Mouse (Mus musculus) hindbrain, postnatal 0 days (tissue): ENCODE data around the gene Gtf2ird2. TPM values are rescaled to one million over a fixed set of nuclear protein-coding genes. Genes with fewer than 3 reads are reported as not detected.

Experiments
- ATAC-seq: fragments of 200-750 bp; cut with Nextera tagmentation; 2 replicates; pipeline ENCODE4 v1.8.0; 2017; ENCODE audit warnings: mild to moderate bottlenecking, moderate TSS enrichment, moderate library complexity
- DNase-seq: peaks from one replicate; pipeline ENCODE4 v3.0.0-alpha.2; 2015; ENCODE audit warnings: low spot score
- H3K27ac ChIP-seq: fragments of 300-500 bp; sonication (generic); 2 replicates; pipeline ENCODE4 v1.5.1; 2014; ENCODE audit warnings: mild to moderate bottlenecking
- H3K27me3 ChIP-seq: fragments of 300-500 bp; sonication (generic); 2 replicates; pipeline ENCODE4 v1.6.1; 2014; ENCODE audit warnings: low read length, mixed read lengths; ENCODE audit not compliant: insufficient read depth
- H3K36me3 ChIP-seq: fragments of 300-500 bp; sonication (generic); 2 replicates; pipeline ENCODE4 v1.6.1; 2014; ENCODE audit warnings: low read length, mixed read lengths; ENCODE audit not compliant: insufficient read depth
- H3K4me1 ChIP-seq: fragments of 300-500 bp; sonication (generic); 2 replicates; pipeline ENCODE4 v1.6.1; 2014; ENCODE audit warnings: antibody characterized with exemption, low read length, mixed read lengths; ENCODE audit not compliant: insufficient read depth
- H3K4me2 ChIP-seq: fragments of 300-500 bp; sonication (generic); 2 replicates; pipeline ENCODE4 v1.6.1; 2014; ENCODE audit warnings: low read depth, mild to moderate bottlenecking, low read length, moderate library complexity, mixed read lengths
- H3K4me3 ChIP-seq: fragments of 300-500 bp; sonication (generic); 2 replicates; pipeline ENCODE4 v1.5.1; 2014; ENCODE audit warnings: low read length
- H3K9ac ChIP-seq: fragments of 300-500 bp; sonication (generic); replicated peaks from 2 replicates; pipeline ENCODE4 v1.6.1; 2014; ENCODE audit warnings: mild to moderate bottlenecking, low read length, moderate library complexity, mixed read lengths
- H3K9me3 ChIP-seq: fragments of 300-500 bp; sonication (generic); 2 replicates; pipeline ENCODE4 v1.6.1; 2016; ENCODE audit warnings: low read length, mixed read lengths
- CTCF ChIP-seq: IDR thresholded peaks from 2 replicates; pipeline ENCODE4 v1.5.1; 2016; ENCODE audit warnings: antibody characterized with exemption, control low read depth, low read depth
- WGBS: fragments of 180-500 bp; shearing (Covaris S2); extraction: QIAGEN DNeasy Blood & Tissue Kit; methylation state at CpG from one replicate; pipeline ENCODE4 v1.1.7; 2014; 5-methylcytosine and 5-hydroxymethylcytosine counted together
- polyA plus RNA-seq: library from polyadenylated mRNA; unstranded; fragments of >200 nt; fragmentation: Nextera tagmentation; extraction: Ambion mirVana; gene quantifications from 2 replicates; pipeline ENCODE4 v1.2.1, GENCODE M21; 2015
- total RNA-seq: library from RNA; depleted of rRNA; stranded (reverse); fragments of >200 nt; gene quantifications from 2 replicates; pipeline ENCODE4 v1.2.3, GENCODE M21; 2014

Gene Gtf2ird2
- total and polyA plus RNA-seq, 2 experiments from 2014 or later, result 11.6 to 14.6 TPM

- Histone ChIP-seq H3K4me2 (no peak overlapping the region), H3K36me3 (no peaks in the 10 kb centered on the region), H3K4me3 (no peak overlapping the region), H3K9me3 (no peaks in the 10 kb centered on the region), H3K27ac (no peak overlapping the region), H3K27me3 (no peaks in the 10 kb centered on the region), H3K9ac (no peak overlapping the region), H3K4me1 (0 out of 2 replicates have a peak, but pooled peaks cover 5% of the 10 kb centered on the region)
- DNase-seq (no peak), ATAC-seq (no peak)
- no peak for TF ChIP-seq CTCF
- 55% methylated on average over 3 of the region's 3 CpGs for WGBS
Observed at GRCm38 (mm10) chr5:134182172-134182571, 1.6 kb upstream of the Gtf2ird2 start.

GRCm38 (mm10) chr5:134182735-134183134, 1.1 kb upstream of the Gtf2ird2 start:
- Histone ChIP-seq H3K27ac (no peak overlapping the region), H3K36me3 (no peaks in the 10 kb centered on the region), H3K9ac (peak overlapping the region; percentile 84; the same call in 1 of the 2 replicates), H3K4me3 (no peak overlapping the region), H3K4me1 (0 out of 2 replicates have a peak, but pooled peaks cover 5% of the 10 kb centered on the region), H3K4me2 (peak overlapping the region; percentile 76), H3K9me3 (no peaks in the 10 kb centered on the region), H3K27me3 (no peaks in the 10 kb centered on the region)
- no peak for DNase-seq
- TF ChIP-seq CTCF, result no peak
- WGBS, result 47% methylated on average over 4 of the region's 4 CpGs
- ATAC-seq, result no peak

GRCm38 (mm10) chr5:134183162-134183561, 657 bp upstream of the Gtf2ird2 start:
- no peak for TF ChIP-seq CTCF
- Histone ChIP-seq H3K4me2 (peak overlapping the region; percentile 76), H3K27ac (peak overlapping the region; percentile 97; the same call in 1 of the 2 replicates), H3K9ac (peak overlapping the region; percentile 84), H3K27me3 (no peaks in the 10 kb centered on the region), H3K4me3 (peak overlapping the region; percentile 75), H3K4me1 (0 out of 2 replicates have a peak, but pooled peaks cover 5% of the 10 kb centered on the region), H3K36me3 (no peaks in the 10 kb centered on the region), H3K9me3 (no peaks in the 10 kb centered on the region)
- ATAC-seq (no peak), DNase-seq (no peak)
- WGBS, result 54% methylated on average over 7 of the region's 7 CpGs

GRCm38 (mm10) chr5:134186059-134186458, 2.2 kb downstream of the Gtf2ird2 start:
- no peaks in the 10 kb centered on the region for H3K36me3 ChIP-seq
- H3K4me2 ChIP-seq, result no peak overlapping the region
- H3K4me3 ChIP-seq, result no peak overlapping the region
- H3K27me3 ChIP-seq, result no peaks in the 10 kb centered on the region
- no peak overlapping the region for H3K27ac ChIP-seq
- DNase-seq, result no peak
- no peak for TF ChIP-seq CTCF
- no peaks in the 10 kb centered on the region for H3K9me3 ChIP-seq
- H3K9ac ChIP-seq, result no peak overlapping the region
- ATAC-seq, result no peak
- 89% methylated on average over 3 of the region's 3 CpGs for WGBS
- H3K4me1 ChIP-seq, result 0 out of 2 replicates have a peak, but pooled peaks cover 5% of the 10 kb centered on the region

- DNase-seq (peak; percentile 44), ATAC-seq (no peak)
- H3K36me3 ChIP-seq, result no peaks in the 10 kb centered on the region; the same call in 1 of the 2 replicates
- no peaks in the 10 kb centered on the region for H3K9me3 ChIP-seq
- H3K27me3 ChIP-seq, result no peaks in the 10 kb centered on the region
- WGBS, result 77% methylated on average over 4 of the region's 4 CpGs
- no peak overlapping the region for H3K27ac ChIP-seq
- TF ChIP-seq CTCF, result peak; percentile 86
- H3K4me2 ChIP-seq, result no peak overlapping the region
- H3K4me3 ChIP-seq, result no peak overlapping the region
- H3K4me1 ChIP-seq, result 0 out of 2 replicates have a peak, but pooled peaks cover 5% of the 10 kb centered on the region
- no peak overlapping the region for H3K9ac ChIP-seq
Observed at GRCm38 (mm10) chr5:134186961-134187731, 3.3 kb downstream of the Gtf2ird2 start.

- WGBS, result 87% methylated on average over 7 of the region's 7 CpGs
- no peaks in the 10 kb centered on the region for H3K27me3 ChIP-seq
- TF ChIP-seq CTCF, result no peak
Observed at GRCm38 (mm10) chr5:134188571-134188970, 4.8 kb downstream of the Gtf2ird2 start.

GRCm38 (mm10) chr5:134193664-134194063, 9.8 kb downstream of the Gtf2ird2 start:
- Histone ChIP-seq H3K27ac (no peak overlapping the region), H3K4me2 (no peak overlapping the region), H3K36me3 (peaks cover 17% of the 10 kb centered on the region), H3K9me3 (no peaks in the 10 kb centered on the region), H3K27me3 (no peaks in the 10 kb centered on the region), H3K9ac (no peak overlapping the region), H3K4me1 (no peaks in the 10 kb centered on the region), H3K4me3 (no peak overlapping the region)
- WGBS, result 91% methylated on average over 8 of the region's 8 CpGs
- ATAC-seq (no peak), DNase-seq (no peak)
- no peak for TF ChIP-seq CTCF

More at GRCm38 (mm10) chr5:134188571-134188970, 4.8 kb downstream of the Gtf2ird2 start:
- H3K36me3 ChIP-seq, result peaks cover under 1% of the 10 kb centered on the region; the same call in 1 of the 2 replicates
- H3K9me3 ChIP-seq, result no peaks in the 10 kb centered on the region
- no peaks in the 10 kb centered on the region for H3K4me1 ChIP-seq
- DNase-seq (no peak), ATAC-seq (no peak)
- H3K27ac ChIP-seq, result no peak overlapping the region
- no peak overlapping the region for H3K4me2 ChIP-seq
- H3K4me3 ChIP-seq, result no peak overlapping the region
- H3K9ac ChIP-seq, result no peak overlapping the region
